Mouse (Mus musculus): ENCODE data around the gene Aff3. TPM values are rescaled to one million over a fixed set of nuclear protein-coding genes. Genes with fewer than 3 reads are reported as not detected.

Aff3 gene
- polyA plus RNA-seq, 1 experiment from 2014 or later, result 9.6 TPM

GRCm38 (mm10) chr1:38262362-38263154, 402.2 kb downstream of the Aff3 start:
- Histone ChIP-seq H3K36me3 (ENCODE audit: control insufficient read depth, insufficient read depth, low read length) (no peaks in the 10 kb centered on the region), H3K4me2 (ENCODE audit: low read length) (no peak overlapping the region), H3K9me3 (replicated peaks; ENCODE audit: control insufficient read depth, low read length, poor library complexity, severe bottlenecking) (no peaks in the 10 kb centered on the region), H3K27me3 (ENCODE audit: control insufficient read depth, insufficient read depth, low read depth, low read length) (no peaks in the 10 kb centered on the region), H3K27ac (ENCODE audit: low read length) (no peak overlapping the region), H3K4me1 (ENCODE audit: control insufficient read depth, insufficient read depth, low read length) (peaks cover 10% of the 10 kb centered on the region), H3K4me3 (ENCODE audit: low read depth, low read length) (no peak overlapping the region), H3K9ac (ENCODE audit: low read depth, low read length) (no peak overlapping the region)
- 42% methylated on average over 11 of the region's 11 CpGs for WGBS
- ATAC-seq, result peak; percentile 62; the same call in 1 of the 2 replicates

DNA sequence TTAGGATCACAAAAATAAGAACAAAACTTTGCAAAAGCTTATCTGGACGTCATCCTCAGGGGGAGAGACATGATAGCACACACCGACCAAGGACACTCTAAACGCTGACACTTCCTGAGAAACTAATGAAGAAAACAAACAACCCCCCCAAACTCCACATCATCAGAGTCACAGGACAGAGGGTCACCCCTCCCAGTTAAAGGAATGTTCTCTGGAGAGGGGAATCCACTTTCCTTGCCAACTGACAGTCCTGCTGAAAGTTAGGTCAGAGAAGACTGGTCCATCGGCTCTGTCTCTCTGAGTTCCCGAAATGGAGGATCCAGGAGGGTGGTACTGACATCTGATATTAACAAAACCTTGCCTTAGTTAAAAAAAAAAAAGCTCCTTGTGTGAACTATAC, 403.7 kb downstream of the Aff3 start:
- H3K4me3 ChIP-seq (ENCODE audit: low read depth, low read length), result no peak overlapping the region
- no peak overlapping the region for H3K9ac ChIP-seq (ENCODE audit: low read depth, low read length)
- no peak overlapping the region for H3K4me2 ChIP-seq (ENCODE audit: low read length)
- H3K27ac ChIP-seq (ENCODE audit: low read length), result no peak overlapping the region
- H3K27me3 ChIP-seq (ENCODE audit: control insufficient read depth, insufficient read depth, low read depth, low read length), result no peaks in the 10 kb centered on the region
- H3K4me1 ChIP-seq (ENCODE audit: control insufficient read depth, insufficient read depth, low read length), result peaks cover 8% of the 10 kb centered on the region
- 92% methylated on average over 5 of the region's 5 CpGs for WGBS
- no peaks in the 10 kb centered on the region for H3K36me3 ChIP-seq (ENCODE audit: control insufficient read depth, insufficient read depth, low read length)
- no peak for ATAC-seq
- no peaks in the 10 kb centered on the region for H3K9me3 ChIP-seq (replicated peaks; ENCODE audit: control insufficient read depth, low read length, poor library complexity, severe bottlenecking)

DNA sequence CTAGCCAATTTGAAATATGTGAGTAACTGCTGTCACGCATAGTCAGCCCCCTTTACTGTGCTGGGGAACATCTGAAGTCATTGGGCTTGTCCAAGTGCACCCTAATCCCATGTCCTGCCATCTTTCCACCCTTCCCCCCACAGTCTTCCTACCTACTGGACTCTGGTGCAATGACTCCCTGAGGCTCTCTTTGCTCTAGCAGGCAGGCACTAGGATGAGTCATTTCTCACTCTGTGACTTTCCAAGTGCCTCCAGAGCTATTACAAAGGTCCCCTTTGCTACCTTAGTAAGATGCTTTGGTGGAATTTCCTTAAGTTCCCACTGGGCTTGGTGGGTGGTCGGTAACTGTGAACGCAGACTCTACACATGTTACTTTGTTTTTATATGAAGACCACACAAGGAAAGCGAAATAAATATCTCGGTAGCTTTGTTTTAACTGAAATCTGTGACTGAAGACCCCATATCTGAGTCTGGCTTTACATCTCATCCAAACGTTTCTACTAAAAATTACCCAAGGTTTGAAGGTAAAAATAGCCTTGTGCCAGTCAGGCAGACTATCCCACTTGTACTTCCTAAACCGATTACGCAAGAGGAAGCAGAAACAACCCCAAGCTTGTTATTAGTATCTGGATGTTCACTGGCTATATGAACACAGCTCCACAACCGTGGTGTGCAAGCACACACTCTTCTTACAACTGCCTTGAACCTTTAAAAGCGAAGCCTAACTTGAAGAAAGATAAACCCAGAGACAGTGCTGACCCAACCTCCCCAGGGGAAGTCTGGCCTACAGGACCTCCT, 405.0 kb downstream of the Aff3 start:
- no peak overlapping the region for H3K9ac ChIP-seq (ENCODE audit: low read depth, low read length)
- WGBS, result 84% methylated on average over 10 of the region's 10 CpGs
- no peak for ATAC-seq
- H3K9me3 ChIP-seq (replicated peaks; ENCODE audit: control insufficient read depth, low read length, poor library complexity, severe bottlenecking), result no peaks in the 10 kb centered on the region
- no peak overlapping the region for H3K4me2 ChIP-seq (ENCODE audit: low read length)
- no peak overlapping the region for H3K4me3 ChIP-seq (ENCODE audit: low read depth, low read length)
- H3K27ac ChIP-seq (ENCODE audit: low read length), result no peak overlapping the region
- H3K4me1 ChIP-seq (ENCODE audit: control insufficient read depth, insufficient read depth, low read length), result peaks cover 10% of the 10 kb centered on the region
- H3K36me3 ChIP-seq (ENCODE audit: control insufficient read depth, insufficient read depth, low read length), result no peaks in the 10 kb centered on the region
- no peaks in the 10 kb centered on the region for H3K27me3 ChIP-seq (ENCODE audit: control insufficient read depth, insufficient read depth, low read depth, low read length)

GRCm38 (mm10) chr1:38254426-38254825, 410.3 kb downstream of the Aff3 start:
- H3K27me3 ChIP-seq (ENCODE audit: control insufficient read depth, insufficient read depth, low read depth, low read length), result no peaks in the 10 kb centered on the region
- H3K4me1 ChIP-seq (ENCODE audit: control insufficient read depth, insufficient read depth, low read length), result 0 out of 2 replicates have a peak, but pooled peaks cover 2% of the 10 kb centered on the region
- H3K4me2 ChIP-seq (ENCODE audit: low read length), result no peak overlapping the region
- no peak for ATAC-seq
- no peak overlapping the region for H3K9ac ChIP-seq (ENCODE audit: low read depth, low read length)
- 80% methylated on average over 8 of the region's 8 CpGs for WGBS
- H3K9me3 ChIP-seq (replicated peaks; ENCODE audit: control insufficient read depth, low read length, poor library complexity, severe bottlenecking), result no peaks in the 10 kb centered on the region
- no peaks in the 10 kb centered on the region for H3K36me3 ChIP-seq (ENCODE audit: control insufficient read depth, insufficient read depth, low read length)
- H3K4me3 ChIP-seq (ENCODE audit: low read depth, low read length), result no peak overlapping the region
- no peak overlapping the region for H3K27ac ChIP-seq (ENCODE audit: low read length)

DNA sequence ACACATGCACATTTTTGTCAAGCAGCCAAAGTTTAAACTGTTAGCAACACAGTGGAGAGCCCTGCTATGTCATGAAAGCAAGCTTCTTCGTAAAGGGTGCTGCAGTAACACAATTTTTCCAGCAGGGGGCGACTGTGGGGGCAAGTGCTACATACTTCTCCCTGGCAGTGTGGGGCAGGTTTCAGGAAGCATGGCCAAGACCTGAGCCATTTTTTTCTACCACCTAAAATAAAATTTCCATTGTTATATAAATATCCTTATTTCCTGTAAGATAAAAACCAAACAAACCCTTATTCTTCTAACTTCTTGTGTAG, 412.0 kb downstream of the Aff3 start:
- H3K36me3 ChIP-seq (ENCODE audit: control insufficient read depth, insufficient read depth, low read length), result no peaks in the 10 kb centered on the region
- no peak overlapping the region for H3K27ac ChIP-seq (ENCODE audit: low read length)
- H3K4me3 ChIP-seq (ENCODE audit: low read depth, low read length), result no peak overlapping the region
- no peaks in the 10 kb centered on the region for H3K27me3 ChIP-seq (ENCODE audit: control insufficient read depth, insufficient read depth, low read depth, low read length)
- H3K4me1 ChIP-seq (ENCODE audit: control insufficient read depth, insufficient read depth, low read length), result 0 out of 2 replicates have a peak, but pooled peaks cover 7% of the 10 kb centered on the region
- WGBS, result 41% methylated on average over 2 of the region's 2 CpGs
- ATAC-seq, result no peak
- H3K4me2 ChIP-seq (ENCODE audit: low read length), result no peak overlapping the region
- no peak overlapping the region for H3K9ac ChIP-seq (ENCODE audit: low read depth, low read length)
- H3K9me3 ChIP-seq (replicated peaks; ENCODE audit: control insufficient read depth, low read length, poor library complexity, severe bottlenecking), result no peaks in the 10 kb centered on the region

DNA sequence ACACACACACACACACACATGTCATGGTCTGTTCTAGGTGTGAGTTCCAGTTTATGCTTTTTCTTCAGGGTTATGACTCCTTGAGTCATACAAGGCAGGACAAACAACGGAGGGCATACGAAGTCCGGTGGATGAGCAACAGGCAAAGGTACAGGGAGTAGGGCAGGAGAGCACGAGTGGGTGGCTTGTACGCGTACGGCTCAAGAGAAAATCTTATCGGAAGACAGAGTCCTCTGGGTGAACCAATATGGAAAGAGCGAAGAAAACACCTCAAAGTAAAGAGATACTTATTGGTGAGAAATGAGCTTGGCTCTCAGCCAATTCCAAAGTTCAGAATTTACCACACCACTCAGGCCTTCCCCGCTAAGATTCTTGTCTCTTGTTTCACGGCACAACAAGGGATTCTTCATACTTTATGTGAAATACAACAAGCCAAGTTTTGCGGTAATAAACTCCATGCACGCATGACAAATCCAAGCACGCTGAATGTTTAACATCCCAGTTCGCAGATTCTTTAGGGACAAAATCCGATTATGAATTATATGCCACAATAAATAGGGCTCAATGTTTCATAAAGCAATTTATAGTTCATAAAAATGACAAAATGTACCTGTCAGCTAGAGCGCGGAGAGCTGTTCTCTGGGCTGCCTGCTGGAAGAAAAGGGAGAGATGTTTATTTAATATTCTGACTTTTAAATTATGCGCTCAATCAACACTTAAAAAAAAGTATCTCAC, 412.6 kb downstream of the Aff3 start:
- ATAC-seq, result no peak
- WGBS, result 91% methylated on average over 19 of the region's 19 CpGs
- no peak overlapping the region for H3K9ac ChIP-seq (ENCODE audit: low read depth, low read length)

GRCm38 (mm10) chr1:38251448-38251847, 413.3 kb downstream of the Aff3 start:
- Histone ChIP-seq H3K4me3 (ENCODE audit: low read depth, low read length) (no peak overlapping the region), H3K4me1 (ENCODE audit: control insufficient read depth, insufficient read depth, low read length) (0 out of 2 replicates have a peak, but pooled peaks cover 7% of the 10 kb centered on the region), H3K27me3 (ENCODE audit: control insufficient read depth, insufficient read depth, low read depth, low read length) (no peaks in the 10 kb centered on the region), H3K9me3 (replicated peaks; ENCODE audit: control insufficient read depth, low read length, poor library complexity, severe bottlenecking) (no peaks in the 10 kb centered on the region), H3K4me2 (ENCODE audit: low read length) (no peak overlapping the region), H3K36me3 (ENCODE audit: control insufficient read depth, insufficient read depth, low read length) (no peaks in the 10 kb centered on the region), H3K9ac (ENCODE audit: low read depth, low read length) (no peak overlapping the region), H3K27ac (ENCODE audit: low read length) (no peak overlapping the region)
- ATAC-seq, result no peak
- WGBS, result 90% methylated on average over 11 of the region's 11 CpGs

More for the DNA sequence above, 412.6 kb downstream of the Aff3 start:
- Histone ChIP-seq H3K4me3 (ENCODE audit: low read depth, low read length) (no peak overlapping the region), H3K4me1 (ENCODE audit: control insufficient read depth, insufficient read depth, low read length) (0 out of 2 replicates have a peak, but pooled peaks cover 7% of the 10 kb centered on the region), H3K27ac (ENCODE audit: low read length) (no peak overlapping the region), H3K4me2 (ENCODE audit: low read length) (no peak overlapping the region), H3K27me3 (ENCODE audit: control insufficient read depth, insufficient read depth, low read depth, low read length) (no peaks in the 10 kb centered on the region), H3K9me3 (replicated peaks; ENCODE audit: control insufficient read depth, low read length, poor library complexity, severe bottlenecking) (no peaks in the 10 kb centered on the region), H3K36me3 (ENCODE audit: control insufficient read depth, insufficient read depth, low read length) (no peaks in the 10 kb centered on the region)

DNA sequence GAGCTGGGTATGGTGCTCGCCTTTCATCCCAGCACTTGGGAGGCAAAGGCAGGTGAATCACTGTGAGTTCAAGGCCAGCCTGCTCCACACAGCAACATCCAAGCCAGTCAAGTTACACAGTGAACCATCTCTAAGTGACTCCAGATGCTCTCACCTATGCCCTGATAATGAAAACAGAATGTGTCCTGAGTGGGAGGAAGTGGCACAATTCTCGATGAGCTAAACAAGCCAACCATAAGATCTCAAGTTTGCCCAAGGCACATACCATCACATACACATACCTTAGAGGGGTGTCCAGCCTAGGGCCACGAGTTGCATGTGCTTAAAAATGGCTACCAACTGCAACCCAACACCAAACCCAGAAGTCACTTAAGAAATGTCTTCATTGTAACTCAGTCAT, 414.5 kb downstream of the Aff3 start:
- no peaks in the 10 kb centered on the region for H3K9me3 ChIP-seq (replicated peaks; ENCODE audit: control insufficient read depth, low read length, poor library complexity, severe bottlenecking)
- no peak overlapping the region for H3K9ac ChIP-seq (ENCODE audit: low read depth, low read length)
- H3K4me1 ChIP-seq (ENCODE audit: control insufficient read depth, insufficient read depth, low read length), result 0 out of 2 replicates have a peak, but pooled peaks cover 5% of the 10 kb centered on the region
- no peak overlapping the region for H3K27ac ChIP-seq (ENCODE audit: low read length)
- no peaks in the 10 kb centered on the region for H3K36me3 ChIP-seq (ENCODE audit: control insufficient read depth, insufficient read depth, low read length)
- H3K4me3 ChIP-seq (ENCODE audit: low read depth, low read length), result no peak overlapping the region
- H3K4me2 ChIP-seq (ENCODE audit: low read length), result no peak overlapping the region
- 93% methylated on average over 3 of the region's 3 CpGs for WGBS
- H3K27me3 ChIP-seq (ENCODE audit: control insufficient read depth, insufficient read depth, low read depth, low read length), result no peaks in the 10 kb centered on the region
- ATAC-seq, result no peak

Data from midbrain, embryonic 16.5 days (tissue).